Mouse (Mus musculus) hindlimb bud, embryonic 11.5 days (tissue): ENCODE results near the gene Zfp511.

Source experiments
- DNase-seq: peaks from one replicate; pipeline ENCODE4 v3.0.0-alpha.2; 2012; ENCODE audit warnings: low read depth, low spot score; ENCODE audit errors: extremely low spot score

The Zfp511 gene

DNA sequence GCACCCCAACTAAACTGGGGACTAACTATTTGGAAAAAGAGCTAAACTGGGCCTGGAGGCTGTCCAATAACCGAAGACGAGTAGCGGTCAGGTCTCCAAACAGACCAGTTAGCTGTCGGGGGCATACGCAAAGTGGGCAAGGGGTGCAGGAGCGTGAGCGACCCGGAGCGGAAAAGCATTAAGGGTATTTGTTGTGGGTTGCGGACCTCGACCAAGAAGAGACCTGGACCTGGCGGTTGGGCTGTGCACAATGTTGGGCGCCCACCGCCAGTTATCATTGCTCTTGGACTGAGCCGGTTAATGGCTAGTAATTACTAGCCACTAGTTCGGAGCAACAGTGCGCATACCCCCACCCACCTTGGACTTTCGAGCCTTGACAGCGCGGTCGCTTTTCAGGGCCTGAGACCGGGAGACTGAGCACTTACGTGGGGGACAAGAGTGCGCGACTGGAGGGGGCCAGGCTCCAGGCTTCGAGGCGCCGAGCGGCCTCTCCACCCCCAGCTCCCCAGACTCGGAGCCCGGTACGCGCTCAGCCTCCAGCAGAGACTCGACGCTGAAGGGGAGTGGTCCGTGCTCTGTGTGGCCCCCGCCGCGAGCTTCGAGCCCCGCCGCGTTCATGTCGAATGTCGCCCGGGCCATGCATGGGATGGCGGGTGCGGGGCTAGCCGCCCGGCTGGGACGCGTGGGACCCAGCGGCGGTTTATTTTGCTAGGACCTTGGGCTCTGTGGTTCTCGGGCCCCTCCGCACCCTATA lies 12.3 kb downstream of the Zfp511 start, which contains the start of gene Msx3:
Msx3 (minus strand) TSS at position 729 of the 754 bp plus-strand sequence.
- no peak for DNase-seq

DNA sequence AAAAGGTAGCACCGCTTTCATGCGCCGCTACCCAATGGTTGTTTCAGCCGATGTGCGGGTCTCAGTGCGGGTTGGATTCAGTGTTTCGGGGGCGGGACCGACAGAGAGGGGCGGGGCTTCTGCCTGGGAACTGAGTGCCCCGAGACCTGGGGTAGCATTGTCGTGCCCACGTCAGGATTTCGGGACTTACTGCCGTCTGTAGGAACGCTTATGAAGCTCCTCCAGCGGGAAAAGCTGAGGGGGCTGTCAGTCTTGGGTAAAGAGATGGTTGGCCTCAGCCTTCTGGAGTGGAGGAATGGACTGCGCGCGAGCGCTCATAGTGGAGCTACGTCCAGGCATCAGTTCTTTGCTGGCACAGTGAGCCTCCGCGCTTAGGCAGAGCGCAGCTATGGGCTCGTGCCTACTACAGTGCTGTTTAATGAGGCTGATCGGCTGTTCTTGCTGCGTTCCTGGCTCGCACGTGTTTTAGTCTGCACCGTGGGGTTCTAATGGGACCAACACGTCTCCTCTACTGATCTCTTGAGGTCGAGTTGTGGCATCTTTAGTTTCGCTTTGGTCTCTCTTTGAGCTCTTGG lies 13.0 kb downstream of the Zfp511 start:
- DNase-seq: no peak

- no peak for DNase-seq
Observed at GRCm38 (mm10) chr7:140054124-140054523, 17.9 kb downstream of the Zfp511 start.

- DNase-seq: no peak
Observed at GRCm38 (mm10) chr7:140057413-140058407, 21.5 kb downstream of the Zfp511 start.

GRCm38 (mm10) chr7:140058528-140058927 lies 22.3 kb downstream of the Zfp511 start:
- no peak for DNase-seq

DNA sequence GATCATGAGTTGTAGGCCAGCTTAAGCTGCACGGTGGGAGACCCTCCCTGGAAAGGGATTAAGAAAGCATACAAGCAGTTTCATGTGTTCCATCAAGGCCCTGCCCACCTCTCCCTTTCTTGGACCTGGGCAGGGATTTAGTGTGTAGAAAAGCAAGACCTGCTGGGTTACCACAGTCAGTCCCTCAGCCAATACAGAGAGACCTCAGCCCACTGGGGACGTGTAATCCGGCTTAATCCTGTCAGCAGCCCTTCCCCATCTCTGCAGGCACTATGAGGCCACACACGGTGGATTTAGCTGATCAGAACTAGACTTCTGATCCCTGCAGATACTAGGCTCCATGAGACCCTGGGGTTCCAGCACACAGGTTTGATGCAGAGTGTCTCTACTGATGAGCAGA lies 23.4 kb downstream of the Zfp511 start:
- DNase-seq: no peak

DNA sequence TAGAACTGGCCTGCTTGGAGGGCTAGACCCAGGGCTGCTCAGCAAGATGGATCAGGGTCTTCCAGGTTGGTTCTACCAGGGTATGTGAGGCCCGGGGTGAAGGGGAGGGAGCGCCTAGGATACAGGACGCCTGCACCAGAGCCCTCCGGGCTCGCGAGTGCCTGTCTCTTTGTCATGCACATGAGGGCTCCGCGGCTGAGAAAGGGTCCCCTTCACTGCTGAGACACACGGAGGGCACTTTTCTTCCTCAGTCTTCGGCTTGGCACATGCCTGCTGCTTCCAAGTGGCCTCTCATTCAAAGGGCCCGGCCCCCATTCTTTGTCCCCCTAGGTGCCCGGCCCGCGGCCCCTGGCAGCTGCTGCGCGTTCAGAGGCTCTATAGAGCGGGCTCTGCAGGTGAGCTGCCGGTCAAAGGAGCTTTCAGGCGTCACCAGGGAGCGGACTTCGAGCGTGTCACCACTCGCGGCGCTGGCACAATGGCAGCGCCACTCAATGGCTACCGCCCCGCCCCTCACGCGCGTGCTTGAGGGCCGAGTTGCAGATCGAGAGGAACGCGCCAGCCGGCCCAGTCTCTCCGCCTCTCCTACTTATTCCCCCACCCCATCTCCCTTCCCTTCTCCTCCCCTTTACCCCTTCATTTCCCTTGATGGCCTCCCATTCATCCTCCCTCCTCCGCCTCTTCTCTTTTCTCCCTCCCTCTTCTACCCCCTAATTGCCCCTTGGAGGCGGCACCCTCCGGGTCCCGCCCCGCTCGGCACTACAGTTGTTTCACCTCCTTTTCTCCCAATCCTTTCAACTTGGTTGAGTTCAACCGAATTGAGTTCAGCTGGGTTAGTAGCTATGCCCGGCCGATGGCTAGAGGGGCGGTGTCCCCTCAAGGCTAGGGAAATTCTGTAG lies 25.0 kb downstream of the Zfp511 start:
- no peak for DNase-seq

- DNase-seq: no peak
Observed at GRCm38 (mm10) chr7:140061832-140062130, 25.6 kb downstream of the Zfp511 start.

GRCm38 (mm10) chr7:140062307-140062706 lies 26.1 kb downstream of the Zfp511 start:
- no peak for DNase-seq

DNA sequence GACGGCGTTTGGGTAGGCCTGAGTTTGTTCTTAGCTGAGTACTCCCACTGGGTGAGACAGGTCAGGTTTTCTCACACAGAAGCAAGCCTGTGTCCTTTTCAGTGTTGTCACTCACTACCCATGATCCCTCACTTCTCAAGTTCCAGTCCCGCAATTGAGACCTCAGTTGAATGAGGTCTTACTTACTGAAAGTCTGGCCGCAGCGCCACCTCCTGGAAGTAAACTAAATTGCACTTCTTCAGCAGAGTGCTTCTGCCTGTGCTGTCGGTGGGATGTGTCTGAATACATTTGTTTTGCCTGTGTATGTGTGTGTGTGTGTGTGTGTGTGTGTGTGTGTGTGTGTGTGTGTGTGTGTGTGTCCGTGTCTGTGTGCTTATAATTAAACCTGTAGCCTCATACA lies 26.9 kb downstream of the Zfp511 start:
- no peak for DNase-seq

GRCm38 (mm10) chr7:140067397-140067796 lies 31.2 kb downstream of the Zfp511 start:
- no peak for DNase-seq

- no peak for DNase-seq
Observed at GRCm38 (mm10) chr7:140070042-140070711, 34.0 kb downstream of the Zfp511 start.

DNA sequence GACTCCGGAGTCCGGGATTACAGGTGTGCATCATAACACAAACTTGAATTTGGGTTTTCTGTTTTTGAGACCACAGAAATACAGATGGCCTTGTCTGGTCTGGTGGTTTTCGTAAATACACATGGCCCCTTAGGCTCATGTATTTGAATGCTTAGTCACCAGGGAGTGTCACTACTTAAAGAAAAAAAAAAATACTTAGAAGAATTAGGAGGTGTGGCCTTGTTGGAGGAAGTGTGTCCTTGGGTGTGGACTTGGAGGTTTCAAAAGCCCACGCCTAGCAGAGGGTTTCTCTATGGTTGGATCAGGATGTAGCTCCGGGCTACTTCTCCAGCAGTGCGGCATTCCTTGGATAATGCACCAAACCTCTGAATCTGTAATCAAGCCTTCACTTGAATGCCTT lies 41.5 kb downstream of the Zfp511 start:
- no peak for DNase-seq

GRCm38 (mm10) chr7:140078711-140079110 lies 42.5 kb downstream of the Zfp511 start:
- DNase-seq: no peak

GRCm38 (mm10) chr7:140080503-140081156 lies 44.4 kb downstream of the Zfp511 start:
- DNase-seq: no peak

GRCm38 (mm10) chr7:140081408-140082241 lies 45.4 kb downstream of the Zfp511 start:
- DNase-seq: no peak

DNA sequence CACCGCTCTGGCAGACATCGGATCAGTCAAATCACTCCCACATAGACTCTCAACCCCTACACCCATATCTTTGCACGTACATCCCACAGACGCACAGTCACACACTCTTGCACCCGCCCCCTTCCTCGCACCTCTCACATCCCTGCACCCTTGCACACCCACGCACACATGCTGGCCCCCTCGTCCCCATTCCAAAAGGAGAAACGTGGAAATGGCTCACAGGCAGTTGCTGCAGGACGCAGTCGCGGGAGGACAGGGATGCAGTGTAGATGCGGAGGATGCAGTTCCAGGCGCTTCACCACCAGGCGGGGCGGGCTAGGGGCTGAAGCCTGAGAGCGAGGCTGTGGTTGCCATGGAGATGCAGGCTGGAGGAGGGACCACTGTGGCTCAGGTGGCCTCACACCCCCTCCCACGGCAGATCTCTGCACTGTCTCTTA lies 46.1 kb downstream of the Zfp511 start, which contains the start of gene Caly:
Caly (minus strand) TSS at position 307 of the 437 bp plus-strand sequence.
- no peak for DNase-seq
